Mouse (Mus musculus) lung, embryonic 15.5 days (tissue): Measurements from ENCODE around the gene Fam131c. TPM values are rescaled to one million over a fixed set of nuclear protein-coding genes. Genes with fewer than 3 reads are reported as not detected.

ENCODE experiments used
- ATAC-seq: fragments of 200-750 bp; cut with Nextera tagmentation; 2 replicates; pipeline ENCODE4 v1.8.0; 2017; ENCODE audit warnings: moderate number of reproducible peaks, borderline replicate concordance; ENCODE audit not compliant: low FRiP score, low TSS enrichment; ENCODE audit errors: extremely low read depth
- H3K27ac ChIP-seq: fragments of 300-500 bp; sonication (generic); 2 replicates; pipeline ENCODE4 v1.5.1; 2015; ENCODE audit warnings: moderate library complexity, mild to moderate bottlenecking, inconsistent platforms
- H3K27me3 ChIP-seq: fragments of 300-500 bp; sonication (generic); 2 replicates; pipeline ENCODE4 v1.6.1; 2015; ENCODE audit warnings: inconsistent platforms
- H3K36me3 ChIP-seq: fragments of 300-500 bp; sonication (generic); 2 replicates; pipeline ENCODE4 v1.6.1; 2015; ENCODE audit warnings: inconsistent platforms
- H3K4me1 ChIP-seq: fragments of 300-500 bp; sonication (generic); 2 replicates; pipeline ENCODE4 v1.6.1; 2015; ENCODE audit warnings: inconsistent platforms
- H3K4me2 ChIP-seq: fragments of 300-500 bp; sonication (generic); 2 replicates; pipeline ENCODE4 v1.6.1; 2015; ENCODE audit warnings: inconsistent platforms, mild to moderate bottlenecking, moderate library complexity
- H3K4me3 ChIP-seq: fragments of 300-500 bp; sonication (generic); 2 replicates; pipeline ENCODE4 v1.5.1; 2015; ENCODE audit warnings: mild to moderate bottlenecking, inconsistent platforms
- H3K9ac ChIP-seq: fragments of 300-500 bp; sonication (generic); 2 replicates; pipeline ENCODE4 v1.6.1; 2015; ENCODE audit warnings: inconsistent platforms
- H3K9me3 ChIP-seq: fragments of 300-500 bp; sonication (generic); 2 replicates; pipeline ENCODE4 v1.6.1; 2016; ENCODE audit warnings: inconsistent platforms
- WGBS: fragments of 180-500 bp; shearing (Covaris S2); methylation state at CpG from one replicate; pipeline ENCODE4 v1.1.7; 2015; 5-methylcytosine and 5-hydroxymethylcytosine counted together
- microRNA-seq: library from miRNA; unstranded; fragments of <30 nt; microRNA quantifications from one replicate; pipeline ENCODE4, GENCODE M21; 2016
- polyA plus RNA-seq: library from polyadenylated mRNA; unstranded; fragments of >200 nt; fragmentation: Nextera tagmentation; extraction: Ambion mirVana; gene quantifications from 2 replicates; pipeline ENCODE4 v1.2.1, GENCODE M21; 2015

Gene Fam131c
- polyA plus RNA-seq, 1 experiment from 2014 or later = 3.1 TPM

GRCm38 (mm10) chr4:141427921-141428320 is 59.9 kb downstream of the Fam131c start:
- Histone ChIP-seq H3K4me2 (no peak overlapping the region), H3K27ac (no peak overlapping the region), H3K4me1 (peaks cover 20% of the 10 kb centered on the region), H3K36me3 (no peaks in the 10 kb centered on the region), H3K9me3 (no peaks in the 10 kb centered on the region), H3K27me3 (no peaks in the 10 kb centered on the region; the same call in 1 of the 2 replicates), H3K9ac (no peak overlapping the region), H3K4me3 (no peak overlapping the region)
- 81% methylated on average over 13 of the region's 13 CpGs for WGBS
- ATAC-seq = no peak

GRCm38 (mm10) chr4:141429381-141429780 is 61.4 kb downstream of the Fam131c start:
- Histone ChIP-seq H3K4me2 (no peak overlapping the region), H3K27me3 (no peaks in the 10 kb centered on the region; the same call in 1 of the 2 replicates), H3K4me1 (peaks cover 20% of the 10 kb centered on the region), H3K9me3 (no peaks in the 10 kb centered on the region), H3K27ac (no peak overlapping the region), H3K9ac (no peak overlapping the region), H3K36me3 (no peaks in the 10 kb centered on the region), H3K4me3 (no peak overlapping the region)
- WGBS = 78% methylated on average over 6 of the region's 6 CpGs
- ATAC-seq = no peak

- Histone ChIP-seq H3K36me3 (no peaks in the 10 kb centered on the region), H3K27me3 (no peaks in the 10 kb centered on the region; the same call in 1 of the 2 replicates), H3K4me1 (peaks cover 20% of the 10 kb centered on the region), H3K4me3 (no peak overlapping the region), H3K4me2 (no peak overlapping the region), H3K9ac (no peak overlapping the region), H3K27ac (no peak overlapping the region), H3K9me3 (no peaks in the 10 kb centered on the region)
- 50% methylated on average over 9 of the region's 9 CpGs for WGBS
- no peak for ATAC-seq
These were observed 61.8 kb downstream of the Fam131c start for GRCm38 (mm10) chr4:141429847-141430246.

- no peak overlapping the region for H3K4me2 ChIP-seq
- H3K4me3 ChIP-seq = no peak overlapping the region
- no peaks in the 10 kb centered on the region for H3K27me3 ChIP-seq
- H3K36me3 ChIP-seq = no peaks in the 10 kb centered on the region
- 43% methylated on average over 9 of the region's 9 CpGs for WGBS
- H3K4me1 ChIP-seq = peaks cover 13% of the 10 kb centered on the region
- no peak for ATAC-seq
- H3K9ac ChIP-seq = no peak overlapping the region
- H3K9me3 ChIP-seq = no peaks in the 10 kb centered on the region
- no peak overlapping the region for H3K27ac ChIP-seq
These were observed 63.0 kb downstream of the Fam131c start for GRCm38 (mm10) chr4:141430997-141431396.

GRCm38 (mm10) chr4:141432666-141433065 is 64.6 kb downstream of the Fam131c start:
- Histone ChIP-seq H3K9me3 (no peaks in the 10 kb centered on the region), H3K4me2 (no peak overlapping the region), H3K27ac (no peak overlapping the region), H3K4me3 (no peak overlapping the region), H3K36me3 (no peaks in the 10 kb centered on the region), H3K9ac (no peak overlapping the region), H3K4me1 (no peaks in the 10 kb centered on the region), H3K27me3 (no peaks in the 10 kb centered on the region)
- no peak for ATAC-seq
- 38% methylated on average over 14 of the region's 14 CpGs for WGBS

- H3K27ac ChIP-seq = no peak overlapping the region
- H3K9me3 ChIP-seq = no peaks in the 10 kb centered on the region
- 80% methylated on average over 18 of the region's 18 CpGs for WGBS
- no peaks in the 10 kb centered on the region for H3K27me3 ChIP-seq
- no peak overlapping the region for H3K9ac ChIP-seq
- no peak overlapping the region for H3K4me2 ChIP-seq
- no peak overlapping the region for H3K4me3 ChIP-seq
- no peaks in the 10 kb centered on the region for H3K36me3 ChIP-seq
- H3K4me1 ChIP-seq = no peaks in the 10 kb centered on the region
- no peak for ATAC-seq
These were observed 65.2 kb downstream of the Fam131c start for GRCm38 (mm10) chr4:141433191-141433590.

Small RNA genes lying within 50 kb of the gene (microRNA-seq; reads per million reads assigned to microRNA genes)
- not detected for gene Gm25690

Other genes with a start within 250 kb of the Fam131c start
- gene Szrd1, start 228.4 kb upstream of the Fam131c start, polyA plus RNA-seq = 43.2 and 48.7 TPM in 2 replicates
- gene Fbxo42, start 220.3 kb upstream of the Fam131c start, polyA plus RNA-seq = 19.1 and 22.5 TPM in 2 replicates
- 5.9 and 6.0 TPM in 2 replicates for gene Rsg1, start 154.3 kb upstream of the Fam131c start, polyA plus RNA-seq
- gene Arhgef19, start 128.7 kb upstream of the Fam131c start, polyA plus RNA-seq = 19.2 and 20.5 TPM in 2 replicates
- 10.8 and 11.0 TPM in 2 replicates for gene Epha2, start 67.0 kb upstream of the Fam131c start, polyA plus RNA-seq
- gene Clcnka, start 30.5 kb downstream of the Fam131c start, polyA plus RNA-seq = 0.19 and 0.54 TPM in 2 replicates
- 0.16 TPM in 1 of 2 replicates, not detected in the other for gene Clcnkb, start 47.8 kb downstream of the Fam131c start, polyA plus RNA-seq
- gene Hspb7, start 52.6 kb downstream of the Fam131c start, polyA plus RNA-seq = 3.2 and 4.8 TPM in 2 replicates
- gene Srarp, start 67.9 kb downstream of the Fam131c start, polyA plus RNA-seq = not detected in 2 replicates
- gene Zbtb17, start 76.4 kb downstream of the Fam131c start, polyA plus RNA-seq = 33.1 and 36.4 TPM in 2 replicates
- 9.1 and 10.3 TPM in 2 replicates for gene Spen, start 170.4 kb downstream of the Fam131c start, polyA plus RNA-seq
- gene Fblim1, start 237.9 kb downstream of the Fam131c start, polyA plus RNA-seq = 73.5 TPM in 2 replicates